Mouse (Mus musculus): Measurements from ENCODE around the gene Gm28051. TPM values are rescaled to one million over a fixed set of nuclear protein-coding genes. Genes with fewer than 3 reads are reported as not detected.

Gene Gm28051
- total and polyA plus RNA-seq, 3 experiments, result not detected

DNA sequence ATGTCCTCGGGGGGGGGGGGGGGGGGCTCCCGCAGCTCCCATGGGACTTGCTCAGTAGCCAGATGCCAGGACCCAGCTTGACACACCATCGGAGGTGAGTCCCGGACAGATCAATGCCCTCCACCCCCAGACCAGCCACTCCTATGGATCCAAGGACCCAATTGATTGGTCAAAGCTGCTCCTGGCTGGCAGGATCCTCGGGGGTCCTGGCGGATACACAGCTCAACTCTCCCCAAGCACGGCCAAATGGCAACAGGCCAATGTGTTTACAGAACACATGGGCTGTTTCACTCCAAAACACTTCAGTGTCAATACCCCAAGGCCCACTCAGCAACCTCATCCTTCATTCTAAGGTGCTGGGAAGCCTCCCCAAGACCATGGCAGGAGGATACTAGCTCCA lies 65.8 kb downstream of the Gm28051 start:
- Histone ChIP-seq H3K9me3 (replicated peaks; ENCODE audit: low read length) (peaks cover 2% of the 10 kb centered on the region), H3K4me1 (ENCODE audit: control insufficient read depth in 1 of 2, insufficient read depth in 2 of 2) (peaks cover 24 to 76% of the 10 kb centered on the region in 2 experiments), H3K4me3 (replicated peaks in 1 of 3; ENCODE audit: low read depth in 2 of 3, low read length in 2 of 3, poor library complexity in 1 of 3) (no peak overlapping the region), H3K79me2 (replicated peaks; ENCODE audit: control insufficient read depth, extremely low read depth, insufficient read depth, poor library complexity, severe bottlenecking) (peaks cover 48% of the 10 kb centered on the region), H3K9ac (ENCODE audit: insufficient read depth, low read depth) (no peak overlapping the region), H3K27ac (ENCODE audit: insufficient read depth, low read depth) (no peak overlapping the region), H3K36me3 (replicated peaks in 1 of 2; ENCODE audit: control insufficient read depth in 1 of 2, insufficient read depth in 1 of 2, low read length in 1 of 2) (peaks cover 0 to 36% of the 10 kb centered on the region in 2 experiments), H3K27me3 (replicated peaks) (no peaks in the 10 kb centered on the region), H3K4me2 (ENCODE audit: insufficient read depth, low read depth, poor library complexity, severe bottlenecking) (no peak overlapping the region)
- in situ Hi-C loops (cut with MboI; ENCODE audit: low pct_ligation_motif_present, low pct_unique_long_range_greater_than_20kb, low sequenced_read_pairs), result loop anchor here (10.0 kb wide), 1 partner anchor 47 kb away; no protein-coding TSS in a partner anchor
- no peak for DNase-seq (ENCODE audit: extremely low read depth)
- no peak for TF ChIP-seq SIN3A (IDR thresholded peaks at IDR 0.05; ENCODE audit: low read length)
- no peak for TF ChIP-seq CHD1 (IDR thresholded peaks at IDR 0.05; ENCODE audit: low read depth, low read length)
- no peak for TF ChIP-seq TCF12 (IDR thresholded peaks at IDR 0.05; ENCODE audit: low read depth, low read length)
- no peak for TF ChIP-seq MEF2A (IDR thresholded peaks at IDR 0.05; ENCODE audit: borderline replicate concordance, low read depth, low read length)
- TF ChIP-seq ZMIZ1 (IDR thresholded peaks at IDR 0.05; ENCODE audit: low read depth, low read length), result no peak
- TF ChIP-seq MXI1 (IDR thresholded peaks at IDR 0.05; ENCODE audit: low read depth, low read length), result no peak
- TF ChIP-seq ELF1 (IDR thresholded peaks at IDR 0.05; ENCODE audit: low read depth, low read length), result no peak
- TF ChIP-seq UBTF (IDR thresholded peaks at IDR 0.05; ENCODE audit: low read depth, low read length), result no peak
- TF ChIP-seq RCOR1 (conservative IDR thresholded peaks at IDR 0.05; ENCODE audit: low read depth, low read length), result no peak
- no peak for TF ChIP-seq CHD2 (IDR thresholded peaks at IDR 0.05; ENCODE audit: low read length)
- TF ChIP-seq ETS1 (conservative IDR thresholded peaks at IDR 0.05; ENCODE audit: low read depth, low read length), result no peak
- TF ChIP-seq JUN (IDR thresholded peaks at IDR 0.05; ENCODE audit: insufficient read depth, low read depth, low read length), result no peak
- TF ChIP-seq NELFE (IDR thresholded peaks at IDR 0.05; ENCODE audit: low read depth, low read length), result no peak
- TF ChIP-seq IRF4 (IDR thresholded peaks at IDR 0.05; ENCODE audit: low read depth, low read length), result no peak
- no peak for TF ChIP-seq ZC3H11A (IDR thresholded peaks at IDR 0.05; ENCODE audit: low read depth, low read length)
- no peak for TF ChIP-seq GABPA (IDR thresholded peaks at IDR 0.05; ENCODE audit: insufficient replicate concordance, low read depth, low read length)
- dilution Hi-C loops (cut with MboI; ENCODE audit: extremely low pct_ligation_motif_present, extremely low pct_unique_long_range_greater_than_20kb, low sequenced_read_pairs), result no loop called here

DNA sequence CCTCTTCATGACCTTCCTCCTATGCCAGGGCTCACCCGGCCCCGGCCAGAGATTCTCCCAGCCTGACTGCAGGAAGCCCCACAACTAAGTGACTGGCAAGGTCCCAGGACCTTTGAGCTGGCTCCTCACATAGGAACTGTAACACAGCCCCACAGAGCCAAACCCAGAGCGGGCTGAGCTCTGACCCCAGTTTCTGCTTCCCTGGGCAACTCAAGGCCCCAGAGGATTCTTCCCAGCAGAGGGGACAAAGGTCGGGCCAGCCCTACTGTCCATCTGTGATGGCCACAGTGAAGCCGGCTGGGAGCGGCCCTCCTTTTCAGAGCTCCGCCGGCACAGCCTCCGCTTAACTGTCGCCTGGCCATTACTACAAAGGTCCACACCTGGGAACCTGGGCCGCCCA lies 66.4 kb downstream of the Gm28051 start:
- no peak for DNase-seq (ENCODE audit: extremely low read depth)
- H3K4me2 ChIP-seq (ENCODE audit: insufficient read depth, low read depth, poor library complexity, severe bottlenecking), result peak overlapping the region; percentile 70
- H3K27ac ChIP-seq (ENCODE audit: insufficient read depth, low read depth), result peak overlapping the region; percentile 68; the same call in 1 of the 2 replicates
- TF ChIP-seq ZMIZ1 (IDR thresholded peaks at IDR 0.05; ENCODE audit: low read depth, low read length), result no peak
- TF ChIP-seq E2F4 (IDR thresholded peaks at IDR 0.05; ENCODE audit: insufficient replicate concordance, low read depth, low read length), result no peak
- no peak for TF ChIP-seq EP300 (IDR thresholded peaks at IDR 0.05; ENCODE audit: low read length)
- TF ChIP-seq KAT2A (IDR thresholded peaks at IDR 0.05; ENCODE audit: insufficient replicate concordance, low read length), result no peak
- no peak for TF ChIP-seq TCF12 (IDR thresholded peaks at IDR 0.05; ENCODE audit: low read depth, low read length)
- TF ChIP-seq RCOR1 (conservative IDR thresholded peaks at IDR 0.05; ENCODE audit: low read depth, low read length), result no peak
- no peak for TF ChIP-seq ZKSCAN1 (IDR thresholded peaks at IDR 0.05; ENCODE audit: borderline replicate concordance, low read depth, low read length)
- no peak for TF ChIP-seq POLR2AphosphoS2 (IDR thresholded peaks at IDR 0.05; ENCODE audit: low read depth, low read length)
- TF ChIP-seq CHD1 (IDR thresholded peaks at IDR 0.05; ENCODE audit: low read depth, low read length), result no peak
- TF ChIP-seq MAZ (IDR thresholded peaks at IDR 0.05; ENCODE audit: low read depth, low read length), result no peak
- no peak for TF ChIP-seq ZNF384 (IDR thresholded peaks at IDR 0.05; ENCODE audit: low read depth, low read length)
- no peak for TF ChIP-seq JUN (IDR thresholded peaks at IDR 0.05; ENCODE audit: insufficient read depth, low read depth, low read length)
- no peak for TF ChIP-seq USF1 (IDR thresholded peaks at IDR 0.05; ENCODE audit: low read depth, low read length)
- no peak for TF ChIP-seq NRF1 (IDR thresholded peaks at IDR 0.05; ENCODE audit: low read depth, low read length)
- no peak for TF ChIP-seq IRF4 (IDR thresholded peaks at IDR 0.05; ENCODE audit: low read depth, low read length)
- TF ChIP-seq ZC3H11A (IDR thresholded peaks at IDR 0.05; ENCODE audit: low read depth, low read length), result no peak
- no peak for TF ChIP-seq MAX (IDR thresholded peaks at IDR 0.05; ENCODE audit: low read length)
- H3K9me3 ChIP-seq (replicated peaks; ENCODE audit: low read length), result peaks cover 2% of the 10 kb centered on the region
- H3K9ac ChIP-seq (ENCODE audit: insufficient read depth, low read depth), result peak overlapping the region; percentile 35
- H3K79me2 ChIP-seq (replicated peaks; ENCODE audit: control insufficient read depth, extremely low read depth, insufficient read depth, poor library complexity, severe bottlenecking), result peaks cover 48% of the 10 kb centered on the region
- H3K27me3 ChIP-seq (replicated peaks), result no peaks in the 10 kb centered on the region
- H3K4me3 ChIP-seq (replicated peaks in 1 of 3; ENCODE audit: low read depth in 2 of 3, low read length in 2 of 3, poor library complexity in 1 of 3), result no peak overlapping the region
- dilution Hi-C loops (cut with MboI; ENCODE audit: extremely low pct_ligation_motif_present, extremely low pct_unique_long_range_greater_than_20kb, low sequenced_read_pairs) (no loop called here), in situ Hi-C loops (cut with MboI; ENCODE audit: low pct_ligation_motif_present, low pct_unique_long_range_greater_than_20kb, low sequenced_read_pairs) (loop anchor here (10.0 kb wide), 1 partner anchor 46 kb away; no protein-coding TSS in a partner anchor)
- H3K36me3 ChIP-seq (replicated peaks in 1 of 2; ENCODE audit: control insufficient read depth in 1 of 2, insufficient read depth in 1 of 2, low read length in 1 of 2), result peaks cover 2 to 42% of the 10 kb centered on the region in 2 experiments
- H3K4me1 ChIP-seq (ENCODE audit: control insufficient read depth in 1 of 2, insufficient read depth in 2 of 2), result peaks cover 24 to 76% of the 10 kb centered on the region in 2 experiments
